Mouse (Mus musculus): ENCODE data around the gene Katnb1.

The Katnb1 gene

GRCm38 (mm10) chr8:95080381-95081341 lies at the start of gene Katnb1:
Gene Katnb1, plus strand, starts transcription at chr8:95081186.
- DNase-seq (ENCODE audit: low spot score in 2 of 2): peak; percentile 99 to 100

DNA sequence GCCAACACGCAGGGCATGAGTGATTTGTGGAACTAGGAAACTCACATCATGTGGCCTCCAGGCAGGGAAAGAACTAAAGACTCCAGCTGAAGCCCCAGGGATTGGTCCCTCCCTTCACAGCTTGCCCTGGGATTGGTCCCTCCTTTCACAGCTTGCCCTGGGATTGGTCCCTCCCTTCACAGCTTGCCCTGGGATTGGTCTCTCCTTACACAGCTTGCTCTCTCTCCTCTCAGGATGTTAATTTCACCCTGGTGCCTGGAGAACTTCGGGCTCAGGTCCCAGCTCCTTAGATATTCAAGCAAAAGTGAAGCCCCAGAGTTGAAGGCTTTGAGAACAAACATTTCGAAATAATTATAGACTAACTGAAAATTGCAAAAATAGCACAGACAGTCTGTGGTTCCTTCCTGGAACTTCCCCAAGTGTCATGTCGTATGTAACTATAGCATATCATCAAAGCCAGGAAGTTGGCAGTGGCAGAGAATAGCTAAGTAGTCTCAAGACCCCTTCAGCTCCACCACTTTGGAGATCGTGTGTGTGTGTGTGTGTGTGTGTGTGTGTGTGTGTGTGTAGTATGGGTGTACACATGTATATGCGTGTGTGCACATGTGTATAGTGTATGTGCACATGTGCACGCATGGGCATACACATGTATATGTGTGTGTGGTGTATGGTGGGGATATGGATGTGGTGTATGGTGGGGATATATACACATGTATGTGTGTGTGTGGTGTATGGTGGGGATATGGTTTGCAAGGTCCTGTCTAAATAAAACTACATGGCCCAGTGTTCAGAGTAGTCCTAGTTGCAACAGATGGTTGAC lies 43.7 kb upstream of the Katnb1 start:
- peak; percentile 51 to 67 for DNase-seq (ENCODE audit: low spot score in 2 of 2)

- DNase-seq (ENCODE audit: low spot score in 2 of 2): no peak
Observed at GRCm38 (mm10) chr8:95041883-95042784, 38.9 kb upstream of the Katnb1 start.

DNA sequence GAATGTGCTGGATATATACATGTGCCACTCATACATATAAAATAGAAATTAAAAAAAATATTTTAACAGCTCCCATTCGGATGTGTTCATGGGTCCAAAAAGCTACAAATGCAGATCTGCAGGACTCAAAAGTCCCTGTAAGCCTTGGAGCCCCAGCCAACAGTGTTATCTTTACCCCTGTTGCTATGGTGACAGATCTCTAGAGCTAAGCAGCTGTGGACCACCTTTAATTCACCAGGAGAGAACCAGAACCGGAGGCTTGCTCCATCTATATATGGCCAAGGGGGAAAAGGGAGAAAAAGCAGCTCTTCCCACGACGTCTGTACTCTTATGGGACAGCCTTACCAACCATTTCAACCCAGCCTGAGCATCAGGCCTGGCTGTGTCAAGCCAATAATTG lies 36.2 kb upstream of the Katnb1 start:
- DNase-seq (ENCODE audit: low spot score in 2 of 2): no peak

DNA sequence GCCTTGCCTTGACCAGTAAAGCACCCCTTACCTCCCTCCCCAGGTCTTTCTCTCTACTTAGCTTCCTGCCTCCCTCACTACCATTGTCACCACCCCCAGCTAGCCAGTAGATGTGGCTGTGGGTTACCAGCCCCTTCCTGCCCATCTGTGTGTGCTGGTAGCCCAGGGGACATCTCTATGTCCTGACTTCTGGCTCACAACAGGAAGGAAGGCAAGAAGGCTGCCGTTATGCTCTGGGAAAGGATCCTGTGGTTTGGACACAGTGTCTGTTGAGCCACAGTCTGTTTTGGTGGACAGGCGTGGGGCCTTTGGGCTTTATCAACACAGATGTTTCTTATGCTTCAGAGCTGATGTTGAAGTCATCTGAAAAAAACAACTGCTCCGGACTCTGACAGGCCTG lies 34.0 kb upstream of the Katnb1 start:
- no peak for DNase-seq (ENCODE audit: low spot score in 2 of 2)

DNA sequence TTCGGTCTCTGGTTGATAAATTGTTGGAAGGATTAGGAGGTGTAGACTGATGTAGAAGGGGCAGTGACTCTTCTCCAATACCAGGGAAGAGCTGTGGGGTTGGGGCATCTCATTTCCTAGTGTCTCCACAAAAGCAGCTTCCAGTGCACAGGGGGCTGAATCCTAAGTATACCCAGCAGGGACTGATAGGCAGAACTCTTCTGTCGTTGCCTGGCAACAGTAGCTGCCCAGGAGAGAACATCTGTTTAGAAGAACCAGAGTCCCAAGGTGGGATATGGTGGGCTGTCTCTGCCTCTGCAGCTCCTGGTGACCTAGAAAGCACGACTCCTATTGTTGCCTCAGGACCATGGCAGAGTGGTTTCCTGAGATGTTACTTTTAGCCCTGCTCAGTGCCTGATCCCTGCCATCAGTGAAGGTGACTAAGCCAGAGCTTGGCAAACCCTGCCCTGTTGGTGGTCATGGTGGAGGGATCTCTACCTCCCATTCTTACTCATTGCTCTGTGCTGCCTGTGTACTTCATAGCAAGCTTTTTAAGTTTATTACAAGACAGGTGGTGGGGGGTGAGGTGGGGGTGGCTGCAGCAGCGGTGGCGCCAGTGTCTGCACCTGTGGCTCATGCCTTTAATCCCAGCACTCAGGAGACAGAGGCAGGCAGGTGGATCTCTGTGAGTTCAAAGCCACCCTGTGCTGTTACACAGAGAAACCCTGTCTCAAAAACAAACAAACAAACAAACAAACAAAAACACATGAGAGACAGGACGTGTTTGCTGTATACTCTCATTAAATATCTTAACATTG lies 32.9 kb upstream of the Katnb1 start:
- DNase-seq (ENCODE audit: low spot score in 2 of 2): no peak

- no peak for DNase-seq (ENCODE audit: low spot score in 2 of 2)
Observed at GRCm38 (mm10) chr8:95049636-95050035, 31.4 kb upstream of the Katnb1 start.

DNA sequence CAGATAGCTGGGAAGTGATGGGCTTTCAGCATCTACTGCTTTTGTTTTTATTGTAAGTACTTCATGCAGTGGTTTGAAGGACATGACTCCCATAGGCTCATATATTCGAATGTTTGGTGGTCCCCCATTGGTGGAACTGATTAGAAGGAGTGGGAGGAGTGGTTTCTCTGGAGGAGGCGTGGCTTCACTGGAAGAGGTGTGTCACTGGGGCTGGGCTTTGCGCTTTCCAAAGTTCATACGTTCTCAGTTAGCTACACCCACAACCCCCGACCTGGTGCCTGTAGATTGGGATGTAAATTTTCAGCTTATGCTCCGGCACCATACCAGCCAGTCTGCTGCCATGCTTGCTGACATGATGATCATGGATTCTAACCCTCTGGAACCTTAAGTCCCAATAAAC lies 26.5 kb upstream of the Katnb1 start:
- DNase-seq (ENCODE audit: low spot score in 2 of 2): no peak

DNA sequence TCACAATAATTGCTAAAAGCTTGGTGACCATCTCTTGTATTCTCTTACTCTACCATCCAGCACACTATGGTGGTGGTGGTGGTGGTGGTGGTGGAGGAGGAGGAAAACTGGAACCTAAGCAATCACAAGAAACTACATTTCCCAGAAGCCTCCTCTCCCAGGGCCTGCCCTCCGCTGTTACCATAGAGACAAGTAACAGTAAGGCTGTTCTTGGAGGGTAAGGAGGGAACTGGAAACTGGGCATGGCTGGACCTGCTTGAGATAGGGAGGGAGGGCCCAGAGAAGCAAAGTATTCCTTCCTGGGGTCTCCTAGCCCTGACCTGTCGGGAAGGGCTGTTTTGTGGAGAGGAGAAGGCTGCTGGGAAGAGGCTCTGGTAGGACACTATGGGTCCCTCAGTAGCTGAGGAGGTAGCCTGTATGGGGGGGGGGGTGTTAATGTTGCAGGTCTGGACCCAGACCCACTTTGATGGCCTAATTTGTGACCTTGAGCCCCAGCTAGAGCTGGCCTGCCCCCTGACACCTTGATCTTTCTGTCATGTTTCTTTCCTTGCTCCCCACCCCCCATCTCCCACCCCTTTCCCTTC lies 26.0 kb upstream of the Katnb1 start, which contains the start of gene Drc7:
Gene Drc7 (plus strand): TSS at position 177 of the 584 bp plus-strand sequence.
- DNase-seq (ENCODE audit: low spot score in 2 of 2): peak in 1 of 2 experiments; percentile 20

DNA sequence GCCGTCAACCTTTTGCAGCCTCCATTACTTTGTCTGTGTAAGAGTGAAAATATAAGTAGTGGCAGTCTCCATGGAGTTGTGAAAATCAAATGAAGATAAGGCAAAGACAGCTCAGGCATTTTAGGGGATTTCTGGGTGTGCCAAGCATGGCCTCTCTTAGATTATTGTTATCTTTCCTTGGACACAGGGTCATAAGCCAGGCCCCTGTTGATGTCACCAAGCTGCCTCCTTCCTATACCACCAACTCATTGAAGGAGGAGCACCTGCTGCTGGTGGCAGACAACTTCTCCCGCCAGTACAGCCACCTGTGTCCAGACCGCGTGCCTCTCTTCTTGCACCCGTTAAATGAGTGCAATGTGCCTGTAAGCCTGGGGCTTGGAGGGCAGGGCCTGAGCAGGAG lies 24.6 kb upstream of the Katnb1 start:
- no peak for DNase-seq (ENCODE audit: low spot score in 2 of 2)

DNA sequence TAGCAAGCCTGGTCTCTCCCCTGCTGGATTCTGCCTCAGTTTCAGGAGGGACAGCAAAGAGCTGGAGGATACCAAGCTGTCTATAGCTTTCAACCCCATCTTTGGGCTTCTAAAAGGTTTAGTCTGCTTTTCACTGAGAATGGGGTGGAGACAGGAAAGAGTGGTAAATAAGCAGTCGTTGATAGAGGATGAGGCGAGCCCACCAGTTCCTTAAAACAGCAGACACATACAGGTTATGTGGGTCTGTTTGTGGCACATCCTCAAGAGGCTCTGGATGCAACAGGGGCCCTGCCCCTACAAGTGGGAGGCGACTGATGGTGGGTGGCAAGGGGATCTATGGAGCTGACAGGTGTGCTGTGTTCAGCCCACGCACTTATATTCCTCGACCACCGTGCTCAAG lies 22.3 kb upstream of the Katnb1 start:
- DNase-seq (ENCODE audit: low spot score in 2 of 2): no peak

DNA sequence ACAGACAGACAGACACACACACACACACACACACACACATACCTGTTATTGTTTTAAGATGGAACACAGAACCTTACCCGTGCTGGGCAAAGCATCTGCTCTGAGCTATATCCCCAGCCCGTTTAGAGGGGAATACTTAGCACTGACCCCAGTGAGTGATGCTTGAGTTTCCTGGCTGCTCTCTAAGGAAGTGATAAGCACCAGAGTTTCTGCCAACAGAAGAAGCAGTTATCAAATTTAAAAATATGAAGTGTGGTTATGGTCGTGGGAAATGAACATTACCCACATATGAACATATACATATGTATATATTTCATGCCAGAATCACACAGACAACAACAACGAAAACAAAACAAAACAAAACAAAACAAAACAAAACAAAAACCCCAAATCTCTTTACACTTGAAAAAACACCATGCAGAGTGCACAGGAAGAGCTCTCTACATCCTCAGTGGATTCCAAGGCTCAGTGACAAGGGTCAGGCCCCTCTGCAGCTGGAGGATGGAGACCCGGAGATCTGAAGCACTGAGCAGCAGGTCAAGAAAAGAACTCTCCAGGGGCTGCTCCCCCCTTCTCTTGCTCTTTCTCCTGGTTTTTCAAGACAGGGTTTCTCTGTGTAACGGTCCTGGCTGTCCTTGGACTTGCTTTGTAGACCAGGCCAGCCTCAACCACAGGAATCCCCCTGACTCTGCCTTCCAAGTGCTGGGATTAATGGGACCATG lies 21.0 kb upstream of the Katnb1 start:
- no peak for DNase-seq (ENCODE audit: low spot score in 2 of 2)

- DNase-seq (ENCODE audit: low spot score in 2 of 2): no peak
Observed at GRCm38 (mm10) chr8:95064531-95064930, 16.5 kb upstream of the Katnb1 start.

- DNase-seq (ENCODE audit: low spot score in 2 of 2): no peak
Observed at GRCm38 (mm10) chr8:95067582-95067981, 13.4 kb upstream of the Katnb1 start.

DNA sequence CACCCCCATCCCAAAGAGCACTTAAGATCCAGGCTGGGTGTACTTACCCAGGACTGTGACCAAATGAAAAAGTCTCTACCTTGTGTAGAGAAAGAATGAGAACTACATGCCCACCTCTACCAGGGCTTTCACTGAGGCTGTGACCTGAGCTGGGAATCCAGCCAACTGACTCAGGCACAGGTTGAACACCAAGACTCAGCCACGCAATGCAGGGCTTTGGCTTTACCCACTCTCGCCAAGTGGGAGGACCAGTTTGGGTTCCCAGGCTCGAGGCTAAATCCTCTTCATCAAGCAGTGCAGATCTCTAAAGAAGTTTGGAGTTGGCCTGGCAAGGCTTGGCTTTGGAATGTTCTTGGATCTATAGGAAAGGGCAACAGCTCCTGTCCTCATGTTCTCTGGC lies 5.5 kb upstream of the Katnb1 start:
- no peak for DNase-seq (ENCODE audit: low spot score in 2 of 2)

DNA sequence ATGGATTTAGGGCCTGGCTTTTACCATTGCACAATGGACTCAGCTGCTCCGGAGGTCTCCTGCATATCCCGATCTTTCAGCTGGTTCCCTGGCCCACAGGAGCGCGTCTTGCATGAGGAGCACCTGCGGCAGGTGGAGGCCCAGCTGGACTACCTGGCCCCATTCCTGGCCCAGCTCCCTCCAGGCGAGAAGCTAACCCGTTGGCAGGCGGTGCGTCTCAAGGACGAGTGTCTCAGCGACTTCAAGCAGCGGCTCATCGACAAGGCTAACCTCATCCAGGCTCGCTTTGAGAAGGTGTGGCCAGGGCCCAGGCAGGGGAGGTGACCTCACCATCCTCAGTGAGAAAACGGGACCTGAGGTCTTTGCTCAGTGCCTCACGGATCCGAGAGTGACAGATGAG lies 4.8 kb upstream of the Katnb1 start:
- DNase-seq (ENCODE audit: low spot score in 2 of 2): no peak

DNA sequence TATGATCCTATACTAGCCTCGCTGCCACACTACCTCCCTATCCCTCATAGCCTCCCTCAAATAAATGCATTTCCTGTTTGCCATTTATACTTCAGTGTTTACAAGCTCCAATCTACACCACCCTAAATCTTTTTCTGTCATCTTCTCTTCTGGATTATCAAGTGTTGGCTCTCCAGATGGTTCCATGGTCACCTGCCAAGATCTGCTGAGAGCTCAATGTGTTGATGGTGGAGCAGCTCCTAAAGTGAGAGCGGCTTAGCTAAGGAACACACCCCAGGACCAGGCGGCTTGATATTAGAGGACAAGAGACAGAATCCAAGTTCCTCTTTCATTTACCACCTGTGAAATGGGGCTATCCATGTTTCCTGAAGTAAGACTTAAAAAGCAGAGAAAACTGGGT lies 2.9 kb upstream of the Katnb1 start:
- no peak for DNase-seq (ENCODE audit: low spot score in 2 of 2)

DNA sequence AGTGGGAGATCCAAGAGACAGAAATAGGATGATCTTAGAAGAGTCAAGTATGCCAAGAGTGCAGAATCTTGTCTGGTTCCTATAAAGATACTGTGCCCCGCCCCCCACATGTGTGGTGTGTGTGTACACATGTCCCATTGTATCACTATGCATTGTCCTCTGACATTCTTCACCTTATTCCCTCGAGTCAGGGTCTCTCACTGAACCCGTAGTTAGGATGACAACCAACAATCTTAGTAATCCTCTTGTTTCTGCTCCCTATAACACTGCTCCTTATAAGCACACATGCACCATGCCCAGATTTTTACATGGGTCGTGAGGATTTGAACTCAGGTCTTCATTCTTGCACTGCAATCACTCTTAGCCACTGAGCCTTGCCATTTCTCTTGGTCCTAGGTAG lies 1.7 kb upstream of the Katnb1 start:
- no peak for DNase-seq (ENCODE audit: low spot score in 2 of 2)

DNA sequence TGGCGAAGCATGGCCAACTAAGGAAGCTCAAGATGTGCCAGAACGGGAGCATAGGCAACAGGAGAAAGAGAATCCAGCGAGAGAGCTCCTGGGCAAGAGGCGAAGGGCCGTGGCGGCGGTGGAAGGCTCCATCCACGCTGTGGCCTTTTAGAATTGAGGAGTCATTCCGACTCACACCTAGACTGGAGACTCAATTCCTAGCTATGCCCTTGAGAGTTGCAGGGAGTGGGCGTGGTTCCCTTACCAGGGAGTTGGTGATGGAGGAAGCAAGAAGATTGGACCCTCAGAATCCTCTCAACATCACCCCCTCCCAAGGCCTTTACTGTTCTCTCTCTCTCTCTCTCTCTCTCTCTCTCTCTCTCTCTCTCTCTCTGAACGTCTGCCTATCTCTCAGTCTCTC lies 664 bp downstream of the Katnb1 start:
- no peak for DNase-seq (ENCODE audit: low spot score in 2 of 2)

DNA sequence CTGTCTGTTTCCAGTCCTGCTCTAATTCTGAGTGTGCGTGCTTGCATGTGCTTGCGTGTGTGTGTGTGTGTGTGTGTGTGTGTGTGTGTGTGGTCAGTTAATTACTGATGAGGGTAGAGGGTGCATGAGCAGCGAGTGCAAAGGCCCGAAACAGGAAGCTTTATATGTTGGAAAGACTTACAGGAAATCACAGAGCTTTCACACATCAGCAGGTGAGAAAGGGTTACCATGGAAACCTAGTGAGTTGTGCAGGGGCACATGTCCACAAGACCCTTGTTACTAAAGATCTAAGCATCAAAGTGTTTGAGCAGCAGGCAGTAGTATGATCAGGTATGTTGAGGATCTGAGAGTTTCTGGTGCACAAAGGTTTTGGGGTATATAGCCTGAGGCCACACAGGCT lies 3.3 kb downstream of the Katnb1 start:
- no peak for DNase-seq (ENCODE audit: low spot score in 2 of 2)

Data from frontal cortex, postnatal 14 days (tissue).